Mouse (Mus musculus) layer of hippocampus, adult 9-11 months (tissue): ENCODE data around the gene Rasal1.
A peak's percentile ranks its signal among the peaks of the same experiment; 100 is the strongest.

Experiments
- DNase-seq: peaks from one replicate; pipeline ENCODE4 v3.0.0; 2022

Rasal1 gene

DNA sequence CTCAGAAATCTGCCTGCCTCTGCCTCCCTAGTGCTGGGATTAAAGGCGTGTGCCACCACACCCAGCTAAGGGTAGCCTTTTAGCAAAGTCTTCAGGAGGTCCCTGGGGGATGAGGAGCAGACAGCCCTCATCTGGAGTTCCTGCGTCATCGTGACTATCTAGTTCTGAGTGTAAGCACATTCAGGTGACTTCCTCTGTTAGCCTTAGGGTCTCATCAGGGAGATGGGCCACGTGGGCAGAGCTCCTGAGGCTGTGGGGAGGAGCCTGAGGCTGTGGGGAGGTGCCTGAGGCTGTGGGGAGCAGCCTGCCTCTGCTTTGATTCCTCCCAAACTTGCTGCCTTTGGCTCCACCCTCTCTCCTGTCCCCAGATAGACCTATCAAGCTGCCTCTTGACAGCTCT is 48.3 kb downstream of the Rasal1 start:
- no peak for DNase-seq

DNA sequence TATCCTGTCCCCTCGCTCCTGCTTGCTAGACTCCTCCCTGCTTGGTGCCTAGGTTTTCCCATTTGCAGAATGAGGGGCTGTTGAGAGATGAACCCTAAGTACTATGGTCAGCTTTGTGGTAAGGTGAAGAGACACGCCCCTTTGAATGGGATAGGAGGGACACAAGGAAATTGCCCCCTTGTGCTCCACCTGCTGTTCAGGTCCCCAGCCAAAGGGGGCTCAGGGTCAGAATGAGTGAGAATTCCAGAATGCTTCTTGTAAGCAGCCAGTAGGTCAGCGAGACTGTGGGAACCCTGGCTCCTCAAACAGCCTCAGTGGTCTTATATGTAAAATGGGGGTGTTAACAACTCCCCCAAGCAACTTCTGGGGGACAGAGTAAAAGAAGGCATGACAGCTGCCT is 49.6 kb downstream of the Rasal1 start:
- DNase-seq, result no peak

- peak; percentile 49 for DNase-seq
Observed at GRCm38 (mm10) chr5:120698801-120699391, 50.3 kb downstream of the Rasal1 start.

DNA sequence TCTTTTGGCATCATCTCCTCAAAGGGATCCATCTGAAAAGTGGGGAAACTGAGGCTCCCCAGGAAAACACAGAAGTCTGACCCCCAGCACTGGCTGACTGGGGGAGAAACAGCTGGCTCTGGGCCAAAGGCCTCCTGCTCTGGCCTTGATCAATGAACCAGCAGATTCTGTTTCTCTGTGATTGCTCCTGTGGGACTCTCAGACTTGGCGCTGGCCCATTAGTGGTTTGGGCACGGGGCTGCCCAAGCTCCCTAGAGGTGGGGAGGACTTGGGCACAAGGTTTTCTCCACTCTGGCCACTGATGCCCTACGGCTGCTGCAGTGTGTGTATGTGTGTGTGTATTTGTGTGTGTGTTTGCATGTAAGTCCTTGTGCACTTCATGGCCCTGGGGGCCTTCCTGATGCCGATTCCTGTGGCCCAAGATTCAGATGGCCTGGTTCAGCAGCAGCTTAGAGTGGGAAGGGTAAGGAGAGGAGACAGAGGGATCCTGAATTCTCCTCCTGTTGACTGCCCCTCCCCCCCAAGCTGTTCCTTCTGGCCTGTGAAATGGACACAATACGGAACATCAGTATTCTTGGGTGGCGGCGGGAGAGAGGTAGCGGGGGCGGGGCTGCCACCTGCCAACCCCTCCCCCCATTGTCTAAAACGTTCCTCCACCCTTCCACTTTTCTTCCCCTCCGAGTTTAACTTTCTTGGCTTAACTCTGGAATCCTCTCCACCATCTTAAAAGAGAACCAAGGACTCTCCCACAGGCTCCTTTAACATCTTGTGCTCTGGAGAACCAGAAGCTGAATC is 52.6 kb downstream of the Rasal1 start:
- DNase-seq, result no peak

- DNase-seq, result no peak
Observed at GRCm38 (mm10) chr5:120702421-120702820, 53.8 kb downstream of the Rasal1 start.

- DNase-seq, result no peak
Observed at GRCm38 (mm10) chr5:120702969-120703368, 54.4 kb downstream of the Rasal1 start.

DNA sequence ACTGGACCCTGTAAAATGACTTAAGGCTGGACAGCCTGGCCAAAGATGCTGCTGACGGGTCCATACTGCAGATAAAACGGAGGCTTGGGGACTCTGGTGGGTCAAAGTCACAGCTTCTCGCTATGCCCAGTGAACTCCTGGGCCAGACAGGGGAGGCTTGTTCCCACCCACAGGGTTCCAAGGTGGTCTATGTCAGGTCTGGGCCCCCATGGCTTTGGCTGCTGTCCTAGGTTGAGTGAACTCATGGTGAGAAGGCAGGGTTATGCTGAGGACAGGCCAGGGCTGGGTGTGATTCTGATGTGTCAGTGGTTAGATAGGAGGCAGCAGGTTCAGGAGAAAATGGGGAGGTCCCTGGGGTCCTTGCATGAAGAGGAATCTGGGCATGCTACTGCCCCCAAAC is 55.0 kb downstream of the Rasal1 start:
- no peak for DNase-seq

DNA sequence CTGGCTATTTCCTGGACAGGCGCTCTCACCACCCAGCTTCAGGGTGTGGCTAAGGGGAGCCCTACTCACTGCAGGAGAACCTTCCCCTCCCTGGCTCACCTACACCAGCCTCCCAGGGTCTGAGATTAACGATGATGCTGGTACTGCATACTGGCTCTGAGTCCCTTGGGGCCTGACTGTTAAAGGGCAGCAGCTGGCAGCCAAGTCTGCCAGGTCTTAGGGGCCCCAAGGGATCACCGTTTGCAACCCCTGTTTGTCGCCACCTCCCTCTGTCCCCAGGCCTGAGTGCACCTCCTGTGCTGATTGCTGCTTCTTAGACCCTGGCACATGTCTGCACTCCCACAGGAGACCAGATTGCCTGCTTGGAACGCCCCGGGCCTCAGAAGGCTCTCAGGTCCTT is 55.8 kb downstream of the Rasal1 start:
- DNase-seq, result no peak

- peak; percentile 59 for DNase-seq
Observed at GRCm38 (mm10) chr5:120706541-120706940, 57.9 kb downstream of the Rasal1 start.

DNA sequence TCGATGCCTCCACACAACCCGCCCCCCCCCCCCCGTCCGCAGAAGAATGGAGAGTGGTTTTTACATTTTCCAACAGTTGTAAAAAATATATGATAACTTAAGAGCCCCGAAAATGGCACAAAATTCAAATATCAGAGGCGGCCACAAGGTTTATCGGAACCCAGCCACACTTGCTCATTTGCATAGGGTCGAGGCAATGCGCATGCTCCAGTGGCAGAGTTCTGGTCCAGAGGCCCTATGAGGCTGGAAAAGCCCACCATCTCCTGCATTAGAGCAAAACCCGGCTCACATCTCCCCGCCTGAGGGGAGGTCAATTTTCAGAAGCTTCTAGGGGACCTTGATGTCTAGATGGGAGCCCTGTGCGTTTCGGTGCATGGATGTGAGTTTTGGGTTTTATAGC is 58.4 kb downstream of the Rasal1 start:
- no peak for DNase-seq

DNA sequence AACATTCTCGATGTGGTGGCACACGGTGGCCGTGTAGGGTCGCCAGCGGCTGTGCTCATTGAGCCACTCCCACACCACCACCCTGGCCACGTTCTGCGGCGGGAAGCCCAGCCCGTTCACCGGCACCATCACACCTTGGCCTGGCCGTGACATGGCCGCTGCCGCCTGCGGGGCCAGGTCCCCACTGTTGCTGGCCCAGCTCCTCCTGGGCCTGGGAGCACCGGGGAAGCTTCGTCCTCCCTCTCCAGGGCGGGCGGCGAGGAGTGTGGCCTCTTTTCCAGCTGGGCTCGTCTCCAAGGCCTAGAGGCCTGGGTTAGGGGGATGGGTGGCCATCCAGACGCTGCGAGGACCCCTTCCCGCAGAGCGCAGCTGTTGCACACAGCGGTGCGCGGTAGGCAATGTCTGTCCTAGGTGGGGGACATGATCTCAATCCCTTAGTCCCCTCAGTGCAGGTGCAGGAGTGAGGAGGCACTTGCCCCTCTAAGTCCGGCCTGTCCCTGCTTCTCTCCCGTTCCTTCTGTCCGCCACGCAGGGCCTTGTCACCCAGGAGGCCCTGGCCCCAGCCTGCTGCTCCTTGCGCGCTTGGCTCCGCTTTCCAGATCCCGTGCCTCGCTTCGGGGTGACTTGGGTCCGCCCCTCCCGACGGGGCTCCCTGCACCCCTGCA is 61.7 kb downstream of the Rasal1 start:
- peak; percentile 32 for DNase-seq

DNA sequence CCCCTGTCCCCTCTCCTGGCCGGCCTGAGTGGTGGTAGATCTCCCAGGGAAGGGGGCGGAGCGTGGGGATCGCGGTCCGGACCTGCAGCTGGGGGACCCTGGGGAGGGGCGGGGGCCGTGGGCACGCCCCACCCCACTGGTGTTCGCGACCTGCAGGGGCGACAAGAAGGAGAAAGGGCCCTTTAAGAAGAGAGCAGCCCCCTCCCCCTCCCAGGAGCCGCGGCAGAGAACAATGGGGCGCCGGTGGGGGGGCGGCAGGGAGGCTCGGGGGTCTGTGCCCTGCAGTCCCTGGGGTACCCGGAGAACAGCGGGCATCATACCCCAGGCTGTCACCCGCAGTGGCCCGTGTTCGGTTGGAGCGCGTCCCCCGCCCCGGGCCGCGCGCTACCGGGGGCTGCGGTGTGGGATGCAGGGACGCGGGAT is 62.2 kb downstream of the Rasal1 start:
- no peak for DNase-seq

- peak; percentile 81 for DNase-seq
Observed at GRCm38 (mm10) chr5:120711416-120711815, 62.8 kb downstream of the Rasal1 start.

DNA sequence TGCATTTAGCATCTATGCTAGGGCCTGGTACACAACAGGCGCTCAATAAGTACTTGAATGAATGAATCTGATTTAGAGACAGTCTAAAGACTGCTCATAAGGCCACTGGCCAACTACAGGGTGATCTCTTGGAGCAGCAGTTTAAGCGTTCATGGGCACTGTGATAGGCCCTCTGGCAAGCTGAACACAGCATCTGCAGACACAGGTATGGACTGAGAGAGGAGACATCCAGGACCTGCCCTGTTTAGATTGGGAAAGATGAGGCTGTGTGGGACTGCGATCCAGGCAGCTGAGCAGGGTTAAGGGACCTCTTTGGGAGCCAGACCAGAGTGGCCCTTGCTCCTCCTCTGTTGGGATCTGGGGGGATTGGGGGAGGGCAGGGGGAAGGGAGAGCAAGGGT is 63.2 kb downstream of the Rasal1 start, which contains the start of gene Dtx1:
TSS of gene Dtx1 (minus strand) at position 101 of the 400 bp plus-strand sequence.
- no peak for DNase-seq

DNA sequence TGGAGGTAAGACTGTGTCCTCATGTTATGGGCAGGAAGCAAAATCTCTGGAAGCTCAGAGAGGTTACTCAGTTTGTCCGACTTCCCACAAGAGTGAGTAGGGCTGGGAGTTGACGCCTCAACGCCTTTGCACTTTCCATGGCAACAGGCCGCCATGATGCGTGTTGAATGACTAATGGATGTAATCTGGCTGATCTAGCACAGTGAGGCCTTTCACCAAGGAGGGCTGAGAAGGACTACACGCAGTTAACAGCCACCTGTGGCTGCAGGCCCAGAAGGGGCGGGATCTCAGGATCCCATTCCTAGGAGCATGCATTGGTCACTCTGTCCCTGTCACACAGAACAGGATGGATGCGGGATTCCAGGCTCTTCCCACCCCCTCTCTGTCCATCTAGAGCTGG is 64.1 kb downstream of the Rasal1 start:
- peak; percentile 44 for DNase-seq

- peak; percentile 51 for DNase-seq
Observed at GRCm38 (mm10) chr5:120714314-120714713, 65.7 kb downstream of the Rasal1 start.

DNA sequence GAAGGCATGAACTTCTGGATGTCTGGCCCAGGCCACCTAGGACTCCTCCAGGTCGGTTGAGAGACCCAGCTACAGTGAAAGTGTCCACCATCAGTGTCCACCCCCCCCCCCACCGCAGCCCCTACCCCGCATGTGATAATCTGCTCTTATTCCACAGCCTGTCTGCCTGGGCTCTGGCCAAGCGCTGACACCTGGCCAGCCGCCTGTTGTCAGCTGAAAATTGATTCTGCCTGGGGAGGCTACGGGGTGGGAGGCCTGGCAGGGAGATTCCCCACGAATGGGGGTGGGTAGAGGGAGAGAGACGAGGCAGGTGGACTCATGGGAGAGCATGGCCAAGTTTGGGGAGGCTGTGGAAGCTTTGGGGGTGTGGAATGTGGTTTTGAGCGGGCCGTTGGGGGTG is 68.5 kb downstream of the Rasal1 start:
- peak; percentile 34 for DNase-seq

GRCm38 (mm10) chr5:120718600-120719378 is 70.2 kb downstream of the Rasal1 start:
- DNase-seq, result no peak

DNA sequence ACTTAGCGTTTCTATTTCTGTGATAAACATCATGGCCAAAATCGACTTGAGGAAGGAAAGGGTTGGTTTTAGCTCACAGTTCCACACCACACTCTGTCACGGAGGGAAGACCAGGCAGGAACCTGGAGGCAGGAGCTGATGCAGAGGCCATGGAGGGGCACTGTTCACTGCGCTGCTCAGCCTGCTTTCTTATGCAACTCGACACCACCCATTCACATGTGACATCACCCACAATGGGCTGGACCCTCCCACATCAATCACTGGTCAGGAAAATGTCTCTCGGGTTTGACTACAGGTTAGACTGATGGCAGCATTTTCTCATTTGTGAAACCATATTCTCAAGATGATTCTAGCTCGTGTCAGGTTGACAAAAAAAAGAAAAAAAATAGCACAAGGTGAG is 72.4 kb downstream of the Rasal1 start:
- no peak for DNase-seq

- no peak for DNase-seq
Observed at GRCm38 (mm10) chr5:120725811-120726455, 77.3 kb downstream of the Rasal1 start.
